Mouse (Mus musculus) intestine, embryonic 16.5 days (tissue): ENCODE measurements at regions not wholly inside any gene's neighbourhood (a gene's known extent, or its start where the extent isn't known, plus 50 kb on each side); places are given as distances from the start of the nearest gene placed in this dataset.

Source experiments
- ATAC-seq: fragments of 200-750 bp; cut with Nextera tagmentation; 2 replicates; pipeline ENCODE4 v1.8.0; 2017; ENCODE audit warnings: moderate TSS enrichment, moderate library complexity
- H3K27ac ChIP-seq: fragments of 300-500 bp; sonication (generic); 2 replicates; pipeline ENCODE4 v1.5.1; 2014; ENCODE audit warnings: mild to moderate bottlenecking, low read length
- H3K27me3 ChIP-seq: fragments of 300-500 bp; sonication (generic); replicated peaks from 2 replicates; pipeline ENCODE4 v1.6.1; 2014; ENCODE audit warnings: low read length, control low read depth, mixed read lengths; ENCODE audit not compliant: control insufficient read depth, insufficient read depth
- H3K36me3 ChIP-seq: fragments of 300-500 bp; sonication (generic); 2 replicates; pipeline ENCODE4 v1.6.1; 2014; ENCODE audit warnings: low read length, control low read depth; ENCODE audit not compliant: control insufficient read depth, insufficient read depth
- H3K4me1 ChIP-seq: fragments of 300-500 bp; sonication (generic); 2 replicates; pipeline ENCODE4 v1.6.1; 2014; ENCODE audit warnings: low read length, control low read depth, mixed read lengths; ENCODE audit not compliant: control insufficient read depth, insufficient read depth
- H3K4me2 ChIP-seq: fragments of 300-500 bp; sonication (generic); 2 replicates; pipeline ENCODE4 v1.6.1; 2014; ENCODE audit warnings: low read depth, low read length, control low read depth
- H3K4me3 ChIP-seq: fragments of 300-500 bp; sonication (generic); 2 replicates; pipeline ENCODE4 v1.5.1; 2014; ENCODE audit warnings: mild to moderate bottlenecking, low read length
- H3K9ac ChIP-seq: fragments of 300-500 bp; sonication (generic); 2 replicates; pipeline ENCODE4 v1.6.1; 2014; ENCODE audit warnings: low read depth, low read length
- H3K9me3 ChIP-seq: fragments of 300-500 bp; sonication (generic); 2 replicates; pipeline ENCODE4 v1.6.1; 2016; ENCODE audit warnings: low read length, control low read depth; ENCODE audit not compliant: control insufficient read depth
- WGBS: fragments of 180-500 bp; shearing (Covaris S2); extraction: QIAGEN DNeasy Blood & Tissue Kit; methylation state at CpG from one replicate; pipeline ENCODE4 v1.1.7; 2014; 5-methylcytosine and 5-hydroxymethylcytosine counted together

DNA sequence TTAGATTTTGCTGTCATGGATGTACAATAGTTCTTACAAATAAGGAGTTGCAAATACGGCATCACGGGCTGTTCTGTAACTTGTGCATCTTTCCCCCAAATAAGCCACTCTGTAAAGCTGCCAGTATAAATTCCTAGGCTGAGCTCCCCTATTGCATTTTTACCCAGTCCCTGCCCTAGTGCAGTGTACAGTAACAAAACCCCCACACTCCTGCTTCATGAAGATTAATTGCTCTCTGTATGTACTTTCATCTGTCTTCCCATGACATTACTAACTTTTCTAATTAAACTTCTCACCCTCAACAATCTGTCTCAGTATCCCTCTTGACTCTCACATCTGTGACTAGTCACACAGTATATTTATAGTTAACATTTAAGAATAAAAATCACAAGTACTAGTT lies 73.4 kb downstream of the Tm4sf1 start:
- Histone ChIP-seq H3K36me3 (no peaks in the 10 kb centered on the region), H3K27ac (no peak overlapping the region), H3K4me2 (no peak overlapping the region), H3K9ac (no peak overlapping the region), H3K4me3 (no peak overlapping the region), H3K9me3 (no peaks in the 10 kb centered on the region), H3K4me1 (no peaks in the 10 kb centered on the region), H3K27me3 (no peaks in the 10 kb centered on the region)
- ATAC-seq = no peak
- WGBS = 81% methylated on average over 2 of the region's 2 CpGs

DNA sequence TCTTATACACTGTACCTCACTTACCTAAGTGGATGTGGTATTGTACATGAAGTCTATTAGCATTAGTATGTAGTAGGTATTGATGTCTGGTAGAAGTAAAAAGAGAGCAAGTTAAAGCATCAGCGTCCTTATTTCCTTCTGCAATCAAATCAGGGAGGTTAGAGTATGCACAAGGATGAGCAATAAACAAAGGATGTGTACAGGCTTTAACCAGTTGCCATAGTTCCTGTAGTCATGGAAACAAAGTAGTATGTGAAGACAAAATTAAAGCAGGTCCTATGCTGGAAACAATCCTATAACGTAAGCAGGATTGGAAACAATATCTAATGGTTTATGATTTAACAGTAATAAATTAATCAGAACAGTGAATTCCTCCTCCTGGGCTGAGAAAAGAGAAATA lies 78.0 kb downstream of the Tm4sf1 start:
- no peak overlapping the region for H3K4me2 ChIP-seq
- no peak overlapping the region for H3K27ac ChIP-seq
- no peaks in the 10 kb centered on the region for H3K9me3 ChIP-seq
- H3K27me3 ChIP-seq = no peaks in the 10 kb centered on the region
- no peak overlapping the region for H3K9ac ChIP-seq
- ATAC-seq = no peak
- WGBS = 69% methylated on average over 2 of the region's 2 CpGs
- H3K4me1 ChIP-seq = no peaks in the 10 kb centered on the region
- no peak overlapping the region for H3K4me3 ChIP-seq
- H3K36me3 ChIP-seq = no peaks in the 10 kb centered on the region

DNA sequence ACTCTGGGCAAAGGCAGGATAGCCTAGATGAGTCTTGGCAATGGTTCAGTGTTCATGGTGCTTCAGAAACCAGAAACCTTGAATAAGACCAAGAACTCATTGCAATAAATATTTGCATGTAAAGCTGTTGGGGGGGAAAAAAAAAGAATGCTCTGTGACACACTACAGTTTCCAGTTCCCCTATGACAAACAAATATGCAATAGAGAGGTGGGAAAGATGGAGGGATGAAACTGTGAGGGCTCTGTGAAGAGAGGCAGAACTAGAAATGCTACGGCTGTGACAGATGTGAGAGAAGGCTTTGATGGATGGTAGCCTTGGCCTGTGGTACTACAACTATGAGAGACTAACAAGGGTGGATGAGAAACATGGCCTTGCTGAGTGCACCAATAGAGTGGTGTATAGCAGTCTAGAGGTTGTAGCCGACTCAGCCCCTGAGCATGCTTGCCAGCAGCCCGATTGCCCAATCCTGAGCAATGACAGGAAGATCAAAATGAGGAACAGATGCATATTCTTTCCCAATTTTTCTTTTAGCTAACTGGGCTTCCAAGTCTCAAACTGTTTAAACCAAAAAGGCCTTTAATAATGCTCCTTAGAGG lies 79.4 kb downstream of the Tm4sf1 start:
- Histone ChIP-seq H3K27ac (no peak overlapping the region), H3K27me3 (no peaks in the 10 kb centered on the region), H3K36me3 (no peaks in the 10 kb centered on the region), H3K4me2 (no peak overlapping the region), H3K9me3 (no peaks in the 10 kb centered on the region), H3K4me1 (no peaks in the 10 kb centered on the region), H3K9ac (no peak overlapping the region), H3K4me3 (no peak overlapping the region)
- WGBS = 82% methylated on average over 3 of the region's 3 CpGs
- ATAC-seq = no peak

DNA sequence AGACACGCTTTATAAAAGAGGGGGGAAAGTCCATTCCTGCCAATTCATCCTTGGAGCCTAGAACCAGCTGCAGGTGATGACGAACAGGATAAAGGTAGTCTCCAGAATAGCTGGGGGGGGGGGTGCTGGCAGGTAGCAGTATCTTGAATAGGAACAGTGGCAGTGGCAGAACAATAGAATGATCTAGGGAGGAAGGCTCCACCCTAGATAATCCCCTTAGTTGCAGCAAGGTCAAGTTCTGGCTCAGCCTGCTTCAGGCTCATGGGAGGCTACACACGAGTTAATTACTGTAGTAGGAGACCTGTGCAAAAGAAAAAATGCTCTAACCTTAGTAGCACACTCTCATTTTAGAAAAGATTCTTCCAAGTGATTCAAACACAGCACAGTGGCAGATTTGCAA lies 83.4 kb downstream of the Tm4sf1 start:
- Histone ChIP-seq H3K4me1 (no peaks in the 10 kb centered on the region), H3K9me3 (no peaks in the 10 kb centered on the region), H3K27ac (no peak overlapping the region), H3K4me3 (no peak overlapping the region), H3K4me2 (no peak overlapping the region), H3K36me3 (no peaks in the 10 kb centered on the region), H3K27me3 (no peaks in the 10 kb centered on the region), H3K9ac (no peak overlapping the region)
- no peak for ATAC-seq
- WGBS = 52% methylated on average over 3 of the region's 3 CpGs

DNA sequence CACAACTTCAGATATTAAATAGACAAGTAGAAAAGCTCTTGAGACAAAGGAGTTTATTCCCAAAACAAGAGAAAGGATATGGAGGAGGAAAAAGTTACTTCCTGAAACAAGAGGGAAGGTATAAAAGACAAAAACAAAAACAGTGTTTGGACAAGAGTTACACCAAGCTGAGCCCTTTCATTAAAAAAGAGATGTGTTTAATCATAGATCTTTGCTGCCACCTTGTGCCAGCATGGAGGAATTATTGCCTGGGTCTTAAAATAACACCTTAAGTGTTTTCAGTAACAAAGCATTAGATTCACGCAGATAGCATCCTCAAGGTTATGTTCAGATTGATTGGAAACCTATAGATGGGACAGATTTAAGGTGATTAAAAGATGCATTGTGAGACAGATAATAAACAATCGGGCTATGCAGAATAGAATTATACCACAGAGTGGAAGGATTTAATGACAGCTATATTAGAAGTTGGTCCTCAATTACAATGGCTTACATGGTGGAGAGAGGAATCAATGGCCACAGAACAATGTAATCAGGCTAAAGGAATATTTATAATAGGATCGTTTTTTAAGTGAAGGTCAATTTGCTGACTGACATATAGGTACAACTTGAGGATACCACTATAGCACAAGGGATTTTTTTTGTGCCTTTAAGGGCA lies 97.6 kb downstream of the Tm4sf1 start:
- H3K27ac ChIP-seq = no peak overlapping the region
- no peak overlapping the region for H3K4me2 ChIP-seq
- H3K36me3 ChIP-seq = no peaks in the 10 kb centered on the region
- no peaks in the 10 kb centered on the region for H3K9me3 ChIP-seq
- WGBS = 25% methylated on average over 3 of the region's 3 CpGs
- H3K4me1 ChIP-seq = no peaks in the 10 kb centered on the region
- H3K27me3 ChIP-seq = no peaks in the 10 kb centered on the region
- H3K4me3 ChIP-seq = no peak overlapping the region
- no peak overlapping the region for H3K9ac ChIP-seq
- ATAC-seq = no peak

DNA sequence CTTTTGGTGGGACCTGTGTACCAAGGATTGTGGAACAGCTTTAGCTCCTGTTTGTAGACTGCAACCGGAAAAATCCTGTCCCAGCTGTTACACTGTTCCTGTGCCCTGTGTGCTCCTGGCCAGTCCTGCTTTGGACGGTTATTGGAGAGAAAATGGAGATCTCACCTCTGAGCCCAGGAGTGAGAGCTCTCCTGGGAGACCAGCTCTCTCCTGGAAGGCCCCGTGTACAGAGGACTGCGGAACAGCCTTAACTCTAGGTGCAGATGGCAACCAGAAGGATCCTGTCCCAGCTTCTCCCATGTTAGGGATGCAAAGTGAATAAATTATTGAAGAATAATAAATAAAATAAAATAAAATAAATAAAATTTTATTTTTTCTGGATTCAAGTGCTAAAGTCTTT lies 98.4 kb downstream of the Tm4sf1 start:
- no peaks in the 10 kb centered on the region for H3K36me3 ChIP-seq
- H3K27me3 ChIP-seq = no peaks in the 10 kb centered on the region
- H3K27ac ChIP-seq = no peak overlapping the region
- H3K4me3 ChIP-seq = no peak overlapping the region
- 79% methylated on average over 4 of the region's 4 CpGs for WGBS
- H3K4me1 ChIP-seq = no peaks in the 10 kb centered on the region
- ATAC-seq = no peak
- no peak overlapping the region for H3K9ac ChIP-seq
- no peaks in the 10 kb centered on the region for H3K9me3 ChIP-seq
- H3K4me2 ChIP-seq = no peak overlapping the region

DNA sequence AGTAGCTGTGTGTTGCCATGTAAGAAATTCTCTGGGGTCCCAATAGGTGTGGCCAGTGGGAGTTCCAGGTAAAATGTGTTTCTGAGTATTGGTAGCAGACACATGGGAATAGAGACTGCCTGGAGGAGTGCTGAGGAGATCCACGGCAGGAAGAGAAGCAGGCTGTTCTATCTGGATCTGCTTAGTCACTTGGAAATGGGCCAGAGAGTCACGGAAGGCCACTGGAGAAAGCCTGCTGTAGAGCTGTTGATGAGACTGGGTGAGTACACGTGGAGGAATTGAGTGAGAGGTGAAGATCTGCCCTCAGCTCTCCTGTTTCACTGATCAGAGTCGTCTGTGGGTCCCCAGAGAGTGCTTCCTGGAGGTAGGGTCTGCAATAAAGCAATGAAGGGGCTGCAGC lies 120.2 kb downstream of the Tm4sf1 start:
- no peak overlapping the region for H3K27ac ChIP-seq
- no peak for ATAC-seq
- no peak overlapping the region for H3K4me3 ChIP-seq
- 54% methylated on average over 4 of the region's 4 CpGs for WGBS
- no peaks in the 10 kb centered on the region for H3K36me3 ChIP-seq
- no peaks in the 10 kb centered on the region for H3K9me3 ChIP-seq
- H3K27me3 ChIP-seq = no peaks in the 10 kb centered on the region
- no peak overlapping the region for H3K9ac ChIP-seq
- H3K4me2 ChIP-seq = no peak overlapping the region
- no peaks in the 10 kb centered on the region for H3K4me1 ChIP-seq

DNA sequence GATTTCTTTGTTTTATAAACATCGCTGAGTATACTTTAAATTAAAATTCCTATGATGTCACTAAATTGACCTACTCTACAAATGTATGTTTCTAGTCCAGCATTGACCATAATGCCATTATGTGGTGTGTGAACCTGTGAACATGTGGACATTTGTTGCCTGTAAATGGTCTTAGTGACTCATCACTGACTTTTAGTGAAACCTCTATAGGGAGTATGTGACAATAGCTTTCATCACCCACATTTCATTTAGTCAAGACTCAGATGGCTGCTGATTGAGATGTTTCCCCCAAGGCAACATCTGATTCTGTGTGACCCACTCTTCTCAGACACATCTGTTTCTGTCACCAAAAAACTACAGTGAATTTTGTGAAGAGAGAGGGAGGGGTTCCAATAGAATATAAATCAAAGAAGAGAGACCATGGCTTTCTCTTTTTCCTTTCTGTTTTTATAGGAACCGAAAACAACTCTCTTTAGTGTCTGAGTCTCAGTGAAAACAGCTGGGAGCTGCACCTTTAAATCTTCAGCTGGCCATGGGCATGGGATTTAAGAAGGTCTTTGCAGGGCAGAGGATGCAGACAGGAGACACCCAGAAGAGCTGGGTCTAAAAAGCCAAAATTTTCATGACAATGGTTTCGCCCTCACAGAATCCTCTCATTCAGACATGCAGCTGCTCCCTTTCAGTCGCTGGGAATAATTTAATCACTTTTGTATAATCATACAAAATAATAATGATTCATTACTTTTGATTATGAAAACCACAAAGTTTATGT lies 148.4 kb downstream of the Tm4sf1 start:
- Histone ChIP-seq H3K9me3 (no peaks in the 10 kb centered on the region), H3K4me1 (no peaks in the 10 kb centered on the region), H3K27me3 (no peaks in the 10 kb centered on the region), H3K4me3 (no peak overlapping the region), H3K27ac (no peak overlapping the region), H3K4me2 (no peak overlapping the region), H3K36me3 (no peaks in the 10 kb centered on the region), H3K9ac (no peak overlapping the region)
- 61% methylated on average over 4 of the region's 4 CpGs for WGBS
- no peak for ATAC-seq

DNA sequence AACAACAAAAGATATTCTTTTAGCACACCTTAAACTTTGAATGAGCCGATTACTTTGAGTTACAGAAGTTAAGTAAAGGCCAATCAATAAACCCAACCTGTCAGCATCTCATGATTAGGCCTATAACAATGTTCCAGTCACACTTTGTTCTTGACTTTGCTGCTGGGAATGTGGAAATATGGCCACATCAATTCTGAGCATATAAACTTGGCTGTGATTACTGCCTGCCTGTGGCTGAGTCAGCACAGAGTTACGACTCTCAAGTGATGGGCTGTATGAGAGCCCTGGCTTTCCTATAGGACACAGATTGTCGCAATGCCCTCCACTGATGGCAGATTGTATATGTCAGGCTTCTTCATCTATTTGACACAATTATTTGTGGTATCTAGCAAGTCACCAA lies 152.6 kb downstream of the Tm4sf1 start:
- H3K4me3 ChIP-seq = no peak overlapping the region
- H3K36me3 ChIP-seq = no peaks in the 10 kb centered on the region
- no peaks in the 10 kb centered on the region for H3K27me3 ChIP-seq
- H3K9me3 ChIP-seq = no peaks in the 10 kb centered on the region
- no peak overlapping the region for H3K4me2 ChIP-seq
- H3K9ac ChIP-seq = no peak overlapping the region
- 73% methylated on average over 3 of the region's 3 CpGs for WGBS
- H3K4me1 ChIP-seq = no peaks in the 10 kb centered on the region
- ATAC-seq = no peak
- no peak overlapping the region for H3K27ac ChIP-seq
